9 mouse cellular contexts compared by ENCODE assay signal in the genomic region with DNA sequence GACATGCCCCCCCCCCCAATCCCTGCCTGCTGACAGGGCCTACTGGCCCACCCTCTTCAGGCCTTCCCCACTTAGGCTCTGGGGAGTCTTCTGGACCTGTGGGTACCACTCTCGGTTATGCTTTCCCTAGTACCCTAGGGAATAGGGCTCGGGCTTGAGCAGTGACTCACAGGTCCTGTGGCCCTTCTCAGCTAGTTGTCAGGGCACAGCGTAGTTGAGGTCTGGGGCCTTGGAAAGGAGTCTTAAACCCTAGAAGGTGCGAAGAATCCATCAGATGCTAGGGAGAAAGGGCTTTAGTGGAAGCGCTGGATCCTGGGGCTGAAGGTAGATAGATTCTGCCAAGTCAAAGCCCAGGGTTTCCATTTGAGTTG. TPM values are rescaled to one million over a fixed set of nuclear protein-coding genes. Genes with fewer than 3 reads are reported as not detected.
DNase-seq lines count a peak whose midpoint lies in the region; ATAC-seq and TF ChIP-seq lines count a peak whose summit lies in the region.
"Had no signal": no experiment of that assay in that cellular context is flagged by ENCODE, and none has a peak within 500 bp of the region (broad histone marks: within the 10 kb centered on the region; RNA-seq: fewer than 3 reads in every experiment).

No protein-coding gene starts in this region.

- H3K9ac ChIP-seq in lung, embryonic 14.5 days = peak overlapping the region; percentile 58
- peak overlapping the region; percentile 58; the same call in 1 of the 2 replicates for H3K9ac ChIP-seq in hindbrain, postnatal 0 days (replicated peaks; ENCODE audit: low read length)
- peak overlapping the region; percentile 57; the same call in 1 of the 2 replicates for H3K9ac ChIP-seq in neural tube, embryonic 15.5 days (replicated peaks)

- 27% methylated on average over 5 of the region's 5 CpGs for WGBS in lung, embryonic 14.5 days
- WGBS in hindbrain, postnatal 0 days = 35% methylated on average over 5 of the region's 5 CpGs
- WGBS in neural tube, embryonic 15.5 days = 22% methylated on average over 5 of the region's 5 CpGs

- H3K4me3 ChIP-seq in lung, embryonic 14.5 days (ENCODE audit: low read depth, low read length) = peak overlapping the region; percentile 43
- H3K4me3 ChIP-seq in hindbrain, postnatal 0 days (ENCODE audit: low read length) = peak overlapping the region; percentile 33; the same call in 1 of the 2 replicates
- H3K4me3 ChIP-seq in neural tube, embryonic 15.5 days (replicated peaks) = peak overlapping the region; percentile 41

- H3K4me1 ChIP-seq in lung, embryonic 14.5 days (ENCODE audit: insufficient read depth) = peaks cover 43% of the 10 kb centered on the region
- H3K4me1 ChIP-seq in hindbrain, postnatal 0 days (ENCODE audit: insufficient read depth, low read length) = peaks cover 37% of the 10 kb centered on the region
- peaks cover 78% of the 10 kb centered on the region for H3K4me1 ChIP-seq in neural tube, embryonic 15.5 days

- peak overlapping the region; percentile 90 for H3K4me2 ChIP-seq in lung, embryonic 14.5 days
- H3K4me2 ChIP-seq in hindbrain, postnatal 0 days (ENCODE audit: low read depth, low read length) = peak overlapping the region; percentile 74; the same call in 1 of the 2 replicates
- H3K4me2 ChIP-seq in neural tube, embryonic 15.5 days = peak overlapping the region; percentile 91

- no peak for TF ChIP-seq CTCF in lung, embryonic 14.5 days (IDR thresholded peaks at IDR 0.05; ENCODE audit: low read depth)
- TF ChIP-seq CTCF in hindbrain, postnatal 0 days (IDR thresholded peaks at IDR 0.05; ENCODE audit: low read depth) = no peak

- peak; percentile 17 for DNase-seq in adrenal gland, postnatal 10 days
- no peak for DNase-seq in adrenal gland, postnatal 25 days
- no peak for DNase-seq in lung, embryonic 14.5 days
- no peak for DNase-seq in lung, postnatal 14 days
- no peak for DNase-seq in hindbrain, postnatal 0 days (ENCODE audit: low spot score)
- DNase-seq in embryo, embryonic 10.5 days (ENCODE audit: low spot score) = no peak
- no peak for DNase-seq in right cerebral cortex, postnatal 14 days

- H3K27ac ChIP-seq in lung, embryonic 14.5 days (ENCODE audit: low read depth) = peak overlapping the region; percentile 99
- peak overlapping the region; percentile 80; the same call in 1 of the 2 replicates for H3K27ac ChIP-seq in hindbrain, postnatal 0 days
- peak overlapping the region; percentile 89 for H3K27ac ChIP-seq in neural tube, embryonic 15.5 days (replicated peaks)

- ATAC-seq in lung, embryonic 14.5 days (ENCODE audit: insufficient read depth) = no peak
- no peak for ATAC-seq in hindbrain, postnatal 0 days
- ATAC-seq in neural tube, embryonic 15.5 days (ENCODE audit: low FRiP score) = no peak

- H3K27me3 ChIP-seq in lung, embryonic 14.5 days (ENCODE audit: insufficient read depth, low read length) = no peaks in the 10 kb centered on the region
- H3K27me3 ChIP-seq in hindbrain, postnatal 0 days (ENCODE audit: insufficient read depth, low read length) = no peaks in the 10 kb centered on the region
- H3K27me3 ChIP-seq in neural tube, embryonic 15.5 days (replicated peaks) = no peaks in the 10 kb centered on the region

- H3K36me3 ChIP-seq in lung, embryonic 14.5 days (ENCODE audit: insufficient read depth) = peaks cover 31% of the 10 kb centered on the region
- 0 out of 2 replicates have a peak, but pooled peaks cover 3% of the 10 kb centered on the region for H3K36me3 ChIP-seq in hindbrain, postnatal 0 days (ENCODE audit: insufficient read depth, low read length)
- peaks cover 11% of the 10 kb centered on the region for H3K36me3 ChIP-seq in neural tube, embryonic 15.5 days

- H3K9me3 ChIP-seq in lung, embryonic 14.5 days (ENCODE audit: low read depth, low read length) = no peaks in the 10 kb centered on the region
- no peaks in the 10 kb centered on the region for H3K9me3 ChIP-seq in hindbrain, postnatal 0 days (ENCODE audit: low read length)
- no peaks in the 10 kb centered on the region for H3K9me3 ChIP-seq in neural tube, embryonic 15.5 days (replicated peaks)

RNA-seq across cellular contexts. Expression of a gene that starts 17.5 kb away (rescaled TPM):
- 10 to 100 TPM; 64.6 to 72.6 TPM for total RNA-seq in adrenal gland, postnatal 10 days (2021)
- 56.0 and 82.0 TPM in 2 replicates for total RNA-seq in adrenal gland, postnatal 25 days (2021)
- 16.3 and 17.3 TPM in 2 replicates for polyA plus RNA-seq in lung, embryonic 14.5 days (2014; fragmentation: Nextera tagmentation; extraction: Ambion mirVana)
- total RNA-seq in hindbrain, postnatal 0 days (2014; rRNA removed) = 32.7 and 44.5 TPM in 2 replicates
- 7.8 and 8.4 TPM in 2 replicates for polyA plus RNA-seq in hindbrain, postnatal 0 days (2015; fragmentation: Nextera tagmentation; extraction: Ambion mirVana)
- polyA plus RNA-seq in neural tube, embryonic 15.5 days (2015; fragmentation: Nextera tagmentation; extraction: Ambion mirVana) = 9.7 and 11.5 TPM in 2 replicates

RNA-seq across cellular contexts. Expression of a gene that starts 45.4 kb away (rescaled TPM):
- total RNA-seq in adrenal gland, postnatal 10 days (2021) = not detected
- total RNA-seq in adrenal gland, postnatal 25 days (2021) = not detected in 2 replicates
- polyA plus RNA-seq in lung, embryonic 14.5 days (2014; fragmentation: Nextera tagmentation; extraction: Ambion mirVana) = 0.39 and 0.53 TPM in 2 replicates
- total RNA-seq in hindbrain, postnatal 0 days (2014; rRNA removed) = not detected in 2 replicates
- polyA plus RNA-seq in hindbrain, postnatal 0 days (2015; fragmentation: Nextera tagmentation; extraction: Ambion mirVana) = not detected in 2 replicates
- polyA plus RNA-seq in neural tube, embryonic 15.5 days (2015; fragmentation: Nextera tagmentation; extraction: Ambion mirVana) = 0.73 TPM in 1 of 2 replicates, not detected in the other
- total RNA-seq: gastrocnemius, postnatal 36 days had no signal

RNA-seq across cellular contexts. Expression of a gene that starts 59.2 kb away (rescaled TPM):
- not detected for total RNA-seq in adrenal gland, postnatal 10 days (2021)
- not detected in 2 replicates for total RNA-seq in adrenal gland, postnatal 25 days (2021)
- polyA plus RNA-seq in lung, embryonic 14.5 days (2014; fragmentation: Nextera tagmentation; extraction: Ambion mirVana) = not detected in 2 replicates
- total RNA-seq in hindbrain, postnatal 0 days (2014; rRNA removed) = not detected in 2 replicates
- polyA plus RNA-seq in hindbrain, postnatal 0 days (2015; fragmentation: Nextera tagmentation; extraction: Ambion mirVana) = not detected in 2 replicates
- polyA plus RNA-seq in neural tube, embryonic 15.5 days (2015; fragmentation: Nextera tagmentation; extraction: Ambion mirVana) = 0.09 TPM in 1 of 2 replicates, not detected in the other
- total RNA-seq: gastrocnemius, postnatal 36 days had no signal
